Mouse (Mus musculus) R1 (cell line): ENCODE data around the gene Gm10320.
A peak's percentile ranks its signal among the peaks of the same experiment; 100 is the strongest.

Experiments
- DNase-seq: peaks from one replicate; pipeline ENCODE4 v3.0.0-alpha.2; 2018; ENCODE audit warnings: low read depth, low spot score

Gene Gm10320

DNA sequence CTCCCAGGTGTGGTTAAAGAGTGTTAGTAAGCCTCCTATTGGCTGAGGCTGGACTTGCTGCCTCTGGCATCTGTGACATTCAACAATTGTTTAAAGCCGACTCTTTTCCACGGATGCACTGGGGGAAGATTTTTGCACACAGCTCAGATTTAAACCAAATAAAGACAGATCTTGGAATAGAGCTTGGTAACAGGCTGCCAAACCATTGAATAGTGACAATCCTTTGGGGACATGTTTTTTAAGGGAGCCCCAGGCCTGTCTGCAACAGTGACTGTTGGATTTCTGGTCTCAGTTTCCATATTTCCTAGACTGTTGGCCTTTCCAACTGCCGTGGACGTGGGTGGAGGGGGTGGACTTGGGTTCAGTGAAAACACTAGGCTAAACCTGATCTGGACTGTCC is 21.9 kb downstream of the Gm10320 start:
- no peak for DNase-seq

DNA sequence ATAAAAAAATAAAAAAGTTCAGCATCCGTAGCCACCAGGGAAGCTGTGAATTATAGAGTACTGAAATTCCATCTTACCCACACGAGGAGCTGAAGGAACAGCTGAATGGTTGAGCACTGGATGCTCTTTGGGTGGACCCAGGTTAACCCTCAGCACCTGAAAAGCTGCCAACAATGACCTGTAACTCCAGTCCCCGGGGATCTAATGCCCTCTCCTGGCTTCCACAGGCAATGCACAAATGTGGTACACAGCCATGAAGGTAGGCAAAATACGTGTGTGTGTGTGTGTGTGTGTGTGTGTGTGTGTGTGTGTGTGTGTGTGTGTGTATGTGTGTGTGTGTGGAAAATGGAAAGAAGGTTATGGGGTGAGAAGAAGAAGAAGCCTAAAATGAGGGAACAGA is 30.3 kb downstream of the Gm10320 start:
- peak; percentile 57 for DNase-seq

DNA sequence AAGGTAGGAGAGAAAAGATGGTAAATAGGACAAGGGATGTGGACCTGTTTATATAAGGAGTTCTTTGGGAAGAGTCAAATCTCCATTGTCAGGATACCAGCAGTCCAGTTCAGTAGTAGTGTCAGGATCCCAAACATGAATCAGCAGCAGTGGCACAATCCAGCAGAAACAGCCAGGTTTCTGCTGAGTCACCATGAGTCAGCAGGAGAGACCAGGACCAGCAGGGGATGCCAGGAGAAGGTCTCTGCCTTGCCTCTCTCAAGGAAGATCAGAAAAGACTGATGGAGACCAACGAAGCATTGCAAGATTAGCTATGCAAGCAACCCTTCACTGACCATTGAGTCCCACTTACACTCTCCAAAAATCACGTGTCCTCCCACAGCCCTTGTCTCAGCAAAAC is 35.4 kb downstream of the Gm10320 start:
- DNase-seq = peak; percentile 80

DNA sequence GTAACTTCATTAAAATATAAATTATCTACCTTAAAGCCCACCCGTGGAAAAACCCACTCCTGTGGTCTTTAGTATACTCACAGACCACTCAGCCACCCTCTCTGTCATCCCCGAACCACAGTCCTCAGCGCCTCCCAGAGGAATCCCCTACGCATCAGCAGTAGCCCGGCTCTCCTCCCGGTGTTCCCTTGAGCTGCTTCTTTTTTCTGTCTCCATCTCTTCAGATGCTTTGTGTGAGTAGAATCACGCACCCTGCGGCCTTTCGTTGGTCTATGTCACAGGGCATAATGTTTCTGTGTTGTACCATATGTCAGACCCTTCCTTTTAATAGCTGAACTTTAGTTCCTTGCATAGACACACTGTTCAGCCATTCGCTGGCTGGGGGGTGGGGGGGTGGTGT is 36.2 kb downstream of the Gm10320 start:
- DNase-seq = no peak

DNA sequence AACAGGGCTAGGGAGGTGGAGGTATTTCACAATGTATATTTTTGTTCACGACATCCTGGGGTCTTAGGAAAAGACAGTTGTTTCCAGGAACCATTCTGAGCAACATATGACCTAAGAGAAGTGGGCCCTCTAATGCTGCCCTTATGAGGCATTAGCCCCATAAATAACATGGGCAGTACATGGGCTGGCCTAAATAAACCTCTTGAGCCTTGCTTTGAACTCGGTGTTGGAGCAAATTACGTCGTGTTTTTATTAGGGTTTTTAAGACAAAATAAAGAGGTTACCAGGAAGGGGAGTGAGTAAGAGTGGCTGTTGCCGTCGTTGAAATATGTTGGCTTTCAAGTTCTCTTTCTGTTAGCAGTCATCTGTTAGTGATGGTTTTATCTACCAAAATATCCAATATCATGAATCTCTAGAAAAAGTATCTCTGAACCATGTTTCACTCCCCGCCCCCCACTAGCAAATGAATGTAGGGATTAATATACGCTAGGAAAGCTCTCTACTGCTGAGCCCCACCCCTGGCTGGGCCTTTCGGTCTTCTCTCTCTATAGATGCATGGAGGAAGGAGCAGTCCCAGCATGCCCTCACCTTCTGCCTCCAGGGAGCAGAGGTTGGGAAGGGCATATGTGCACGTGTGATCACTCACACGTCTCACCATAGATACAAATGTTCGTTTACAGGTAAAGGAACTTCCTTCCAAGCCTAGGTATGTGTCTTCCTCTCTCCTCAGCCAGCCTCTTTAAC is 37.4 kb downstream of the Gm10320 start:
- no peak for DNase-seq

DNA sequence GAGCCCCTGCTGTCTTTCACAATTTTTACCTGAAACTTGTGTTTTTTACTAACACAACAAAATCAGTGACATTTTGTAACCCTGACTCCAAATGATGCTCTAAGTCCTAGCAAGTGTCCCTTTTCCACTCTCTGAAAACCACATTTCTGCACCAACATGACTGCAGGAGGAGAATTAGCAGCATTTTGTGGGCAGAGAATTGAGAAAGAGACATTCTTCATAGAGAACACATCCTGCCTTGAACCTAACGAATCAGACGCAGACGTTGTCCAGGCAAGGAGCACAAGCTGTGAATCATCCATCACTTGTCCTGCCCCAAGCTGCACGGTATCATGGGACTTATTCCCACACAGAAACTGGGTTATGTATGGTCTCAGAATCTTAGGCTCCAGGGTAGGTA is 38.7 kb downstream of the Gm10320 start:
- no peak for DNase-seq

DNA sequence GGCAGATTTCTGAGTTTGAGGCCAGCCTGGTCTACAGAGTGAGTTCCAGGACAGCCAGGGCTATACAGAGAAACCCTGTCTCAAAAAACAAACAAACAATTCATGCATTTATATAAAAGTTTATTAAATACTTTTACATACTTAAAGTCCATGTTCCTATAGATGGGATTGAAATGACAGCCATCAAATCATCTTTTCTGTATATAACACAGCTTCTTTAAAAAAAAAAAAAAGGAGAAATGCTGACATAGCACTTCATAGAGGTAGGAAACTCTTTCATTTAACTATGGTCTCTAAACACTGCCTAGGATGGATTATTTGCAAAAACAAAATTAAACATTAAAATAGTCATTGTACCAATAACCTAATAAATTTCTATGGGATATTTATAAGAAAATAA is 43.1 kb downstream of the Gm10320 start:
- no peak for DNase-seq

DNA sequence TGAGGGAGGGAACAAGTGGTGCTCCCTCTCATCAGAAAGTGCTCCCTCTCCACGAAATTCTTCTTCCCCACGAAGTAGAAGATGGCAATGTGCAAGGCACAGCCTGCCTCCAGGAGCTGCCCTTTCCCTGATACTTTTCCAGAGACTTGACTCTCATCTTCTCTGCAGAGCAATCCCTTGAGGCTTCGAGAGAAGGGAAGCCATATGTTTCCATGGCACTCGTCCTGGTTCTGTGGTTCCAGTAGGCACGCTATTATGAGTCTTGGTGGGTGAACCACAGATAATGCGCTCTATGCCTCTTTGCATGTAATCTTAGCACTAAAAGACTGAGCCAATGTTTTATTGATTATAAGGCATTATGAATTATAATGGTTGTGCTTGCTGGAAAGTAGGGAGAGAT is 44.1 kb downstream of the Gm10320 start:
- no peak for DNase-seq

DNA sequence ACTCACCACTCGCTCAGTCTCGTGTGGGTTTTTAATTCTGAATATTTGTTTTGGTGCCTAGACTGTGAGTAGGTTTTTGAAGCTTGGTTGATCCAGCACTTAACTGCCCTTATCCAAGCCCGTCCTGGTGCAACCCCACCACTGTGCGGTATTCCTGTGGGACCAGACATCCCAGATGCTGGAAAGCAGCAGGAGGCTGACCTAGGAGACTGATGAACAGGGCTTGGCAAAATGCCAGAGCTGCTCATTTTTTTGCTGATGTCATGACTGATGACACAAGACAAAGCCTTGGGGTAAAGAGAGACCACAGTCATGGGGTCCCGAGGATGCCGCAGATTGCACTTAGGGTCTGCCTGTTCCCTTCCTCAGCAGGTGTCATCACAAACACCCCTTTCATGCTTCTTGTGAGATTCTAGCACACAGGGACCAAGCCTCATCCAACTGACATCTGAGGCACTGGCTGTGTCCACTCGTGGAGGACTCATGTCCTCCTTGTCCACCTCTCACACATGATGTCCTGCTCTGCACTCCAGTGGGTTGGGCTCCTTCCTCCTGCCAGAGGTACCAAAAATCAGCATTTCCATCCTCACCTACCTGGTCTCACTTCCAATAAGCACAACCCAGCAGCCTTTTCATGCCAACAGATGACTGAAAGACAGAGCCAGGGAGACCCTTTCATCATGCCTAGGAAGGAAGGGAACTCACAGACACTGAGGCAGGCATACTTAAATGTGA is 46.2 kb downstream of the Gm10320 start:
- no peak for DNase-seq

DNA sequence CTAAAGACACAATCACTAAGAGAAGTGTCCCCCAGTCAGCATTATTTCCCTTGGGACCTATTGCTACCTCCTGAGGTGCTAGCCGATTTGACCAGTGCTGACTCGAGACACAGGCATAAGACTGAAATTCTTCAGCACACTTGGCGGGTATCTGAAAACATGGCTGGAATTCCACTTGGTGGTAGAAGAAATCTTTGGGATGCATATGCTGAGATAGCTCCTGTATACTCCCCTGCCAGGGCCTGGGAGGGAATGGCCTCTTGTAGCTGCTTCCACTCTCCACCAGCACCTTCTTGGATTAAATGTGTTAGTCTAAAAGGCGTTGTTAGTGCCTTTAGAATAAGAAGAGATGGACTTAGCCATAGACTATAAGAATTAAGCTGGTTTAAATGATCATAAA is 50.8 kb downstream of the Gm10320 start:
- no peak for DNase-seq

DNA sequence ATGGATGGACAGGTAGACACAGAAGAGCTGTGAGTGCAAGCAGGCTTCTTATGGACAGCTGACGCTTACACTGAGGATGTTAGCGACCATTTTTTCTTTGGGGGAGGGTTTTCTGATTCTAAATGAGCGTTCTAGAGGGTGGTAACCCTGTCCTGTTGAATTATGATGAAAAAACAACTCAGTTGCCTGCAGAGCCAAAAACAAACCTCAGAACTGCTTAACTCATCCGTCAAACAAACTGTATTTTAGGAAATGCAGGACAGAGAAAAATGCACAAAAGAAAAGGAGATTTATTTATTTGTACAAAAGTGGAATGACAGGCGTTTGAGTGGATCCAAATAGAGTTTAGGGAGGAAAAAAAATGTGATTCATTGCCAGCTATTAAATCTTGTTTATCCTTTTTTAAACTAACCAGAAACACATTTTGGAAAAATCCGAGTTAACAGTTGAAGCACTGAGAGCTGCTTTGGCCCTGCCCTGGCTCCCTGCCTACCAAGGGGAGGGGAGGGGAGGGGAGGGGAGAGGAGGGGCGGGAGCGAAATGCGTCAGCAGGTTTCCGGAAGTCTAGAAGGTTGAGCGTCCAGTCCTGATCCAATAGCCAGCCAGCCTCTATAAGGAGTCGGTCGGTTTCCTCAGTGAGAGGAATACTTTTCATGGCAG is 51.4 kb downstream of the Gm10320 start:
- DNase-seq = peak; percentile 63
